Mouse (Mus musculus): Measurements from ENCODE around the gene Gm20431.

DNA sequence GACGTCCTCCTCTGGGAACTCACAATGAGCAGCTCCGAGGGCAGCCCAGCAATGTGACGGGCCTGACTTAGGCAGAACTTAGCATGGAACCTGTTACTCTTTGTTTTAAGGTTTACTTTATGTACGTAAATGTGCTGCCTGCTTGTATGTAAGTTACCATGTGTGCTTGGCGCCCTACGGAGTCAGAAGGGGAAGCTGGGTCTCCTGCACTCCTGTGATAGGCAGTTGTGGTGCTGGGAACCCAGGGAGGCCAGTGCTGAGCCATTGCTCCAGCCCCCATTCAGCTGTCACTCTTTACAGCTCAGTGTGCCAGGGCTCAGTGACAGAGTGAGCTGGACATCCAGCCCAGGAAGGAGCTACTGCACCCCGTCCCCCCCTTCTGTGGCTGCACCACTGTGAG is 34.3 kb downstream of the Gm20431 start:
- no peak for TF ChIP-seq POU5F1 (IDR thresholded peaks at IDR 0.05; ENCODE audit: borderline replicate concordance, low read length)
- no peak for TF ChIP-seq CTCF (conservative IDR thresholded peaks at IDR 0.05; ENCODE audit: low read length)
- no peak for TF ChIP-seq NANOG (IDR thresholded peaks at IDR 0.05; ENCODE audit: borderline replicate concordance, low read length)
